Mouse (Mus musculus): Measurements from ENCODE around the gene Spc25.

The Spc25 gene

DNA sequence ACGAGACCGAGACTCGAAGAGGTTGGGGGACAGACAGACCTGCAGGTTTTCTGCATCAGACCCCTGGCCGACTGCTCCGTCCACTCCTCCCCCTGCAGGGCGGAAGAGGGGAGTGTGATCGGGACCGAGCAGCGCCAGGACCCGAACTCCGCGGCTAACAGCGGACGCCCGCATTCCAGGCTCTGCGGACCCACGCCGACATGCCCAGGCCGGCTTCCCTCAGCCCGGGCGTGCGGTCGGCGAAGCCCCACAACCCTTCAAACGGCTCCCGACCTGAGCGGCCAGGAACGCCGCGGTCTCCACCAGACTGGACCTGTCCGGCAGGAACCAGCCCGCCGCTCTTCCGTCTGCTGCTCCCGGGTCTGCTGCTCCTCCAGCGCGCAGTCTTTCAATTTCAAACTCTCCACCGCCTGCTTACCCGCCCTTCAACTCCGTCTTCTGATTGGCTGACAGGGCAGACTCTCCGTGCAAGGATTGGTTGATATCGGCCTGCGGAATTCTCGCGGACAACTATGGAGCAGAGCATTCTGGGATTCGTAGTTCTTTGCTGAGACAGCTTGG lies at the start of gene Spc25:
Spc25 (minus strand) TSS at position 404 of the 561 bp plus-strand sequence.
- peak; percentile 97 for DNase-seq (ENCODE audit: low spot score)

- no peak for DNase-seq (ENCODE audit: low spot score)
Observed at GRCm38 (mm10) chr2:69248221-69248755, 42.3 kb upstream of the Spc25 start.

GRCm38 (mm10) chr2:69247081-69247480 lies 41.1 kb upstream of the Spc25 start:
- DNase-seq (ENCODE audit: low spot score) = no peak

- DNase-seq (ENCODE audit: low spot score) = no peak
Observed at GRCm38 (mm10) chr2:69244924-69245323, 38.9 kb upstream of the Spc25 start.

DNA sequence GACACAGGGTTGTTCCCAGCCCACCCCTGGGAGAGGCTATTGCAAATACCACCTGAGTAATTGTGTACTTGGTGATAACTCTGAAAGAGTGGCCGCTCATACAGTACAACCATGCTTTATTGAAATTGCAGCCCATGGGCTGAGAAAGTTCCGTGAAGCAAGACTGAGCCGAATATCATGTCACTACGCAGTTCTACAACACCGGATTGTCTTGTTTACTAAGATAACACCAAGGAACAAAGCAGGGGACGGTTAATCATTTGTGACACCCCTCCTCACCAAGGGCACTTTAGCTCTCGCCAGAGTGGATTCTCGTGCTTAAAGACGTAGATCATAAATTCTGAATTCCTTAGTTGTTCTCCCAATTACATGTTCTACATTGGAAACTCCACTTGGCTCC lies 33.3 kb upstream of the Spc25 start:
- DNase-seq (ENCODE audit: low spot score) = no peak

DNA sequence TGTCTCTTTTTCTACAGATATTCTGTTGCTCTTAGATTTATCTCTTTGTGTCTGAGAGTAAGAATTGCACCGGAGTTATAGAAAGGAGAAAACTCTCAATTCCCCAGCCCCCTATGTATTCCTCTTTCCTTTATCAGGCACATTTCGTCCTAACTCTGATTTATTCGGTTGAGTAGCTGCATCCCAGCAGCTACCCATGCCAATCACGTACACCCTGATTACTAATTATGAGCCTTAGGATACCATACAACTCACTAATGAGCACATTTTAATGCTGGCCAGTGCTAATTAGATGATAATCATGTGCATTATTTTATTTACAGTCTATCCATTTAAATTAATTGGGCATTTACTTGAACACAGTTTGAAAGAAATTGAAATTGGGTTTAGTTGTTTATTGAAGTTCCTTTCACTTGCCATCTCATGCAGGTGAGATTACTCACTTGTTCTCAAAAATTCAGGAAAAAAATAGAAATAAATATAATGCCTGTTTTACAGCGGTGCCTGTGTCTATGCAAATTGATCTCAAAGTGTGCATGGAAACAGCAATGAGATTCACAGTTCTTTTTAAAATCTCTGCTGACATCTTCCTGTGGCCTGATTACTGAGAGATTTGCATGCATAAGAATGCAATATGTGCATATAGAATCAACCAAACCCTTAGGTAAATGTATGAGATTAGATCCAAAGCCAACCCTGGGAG lies 29.1 kb upstream of the Spc25 start:
- no peak for DNase-seq (ENCODE audit: low spot score)

DNA sequence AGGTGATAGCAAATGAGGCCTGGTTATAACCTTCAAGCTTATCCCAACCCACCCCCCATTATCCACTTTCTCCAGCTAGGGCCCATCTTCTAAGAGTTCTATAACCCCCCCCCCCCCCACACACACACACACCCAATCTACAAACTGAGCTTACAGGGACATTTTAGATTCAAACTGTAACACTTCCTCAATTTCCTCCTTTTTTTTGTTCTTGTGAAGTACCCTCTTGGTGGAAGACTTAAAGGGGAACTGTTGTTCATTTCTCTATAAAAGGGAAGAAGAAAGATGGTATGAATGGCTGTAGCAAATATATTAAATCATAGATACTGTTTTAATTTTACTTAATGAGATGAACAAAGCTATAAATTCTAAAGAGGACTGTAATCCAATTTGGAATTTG lies 26.1 kb upstream of the Spc25 start:
- DNase-seq (ENCODE audit: low spot score) = no peak

DNA sequence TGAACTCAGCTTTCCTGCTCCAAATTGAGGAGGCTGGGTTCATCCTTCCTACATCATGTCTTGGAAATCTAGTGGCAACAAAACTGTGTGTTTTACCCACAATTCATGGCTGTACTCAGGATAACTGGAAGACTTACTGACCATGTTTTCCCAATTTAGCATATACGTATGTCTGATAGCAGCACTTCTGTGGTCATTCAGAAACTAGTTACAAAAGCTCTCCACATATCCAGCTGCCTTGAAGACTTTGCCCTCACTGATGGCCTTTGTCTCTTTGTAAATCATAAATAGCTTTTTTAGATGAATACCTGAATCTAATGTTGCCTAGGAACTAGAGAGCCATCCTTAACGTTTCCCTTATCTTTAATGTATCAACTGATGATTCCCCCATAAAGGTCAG lies 24.1 kb upstream of the Spc25 start:
- DNase-seq (ENCODE audit: low spot score) = no peak

DNA sequence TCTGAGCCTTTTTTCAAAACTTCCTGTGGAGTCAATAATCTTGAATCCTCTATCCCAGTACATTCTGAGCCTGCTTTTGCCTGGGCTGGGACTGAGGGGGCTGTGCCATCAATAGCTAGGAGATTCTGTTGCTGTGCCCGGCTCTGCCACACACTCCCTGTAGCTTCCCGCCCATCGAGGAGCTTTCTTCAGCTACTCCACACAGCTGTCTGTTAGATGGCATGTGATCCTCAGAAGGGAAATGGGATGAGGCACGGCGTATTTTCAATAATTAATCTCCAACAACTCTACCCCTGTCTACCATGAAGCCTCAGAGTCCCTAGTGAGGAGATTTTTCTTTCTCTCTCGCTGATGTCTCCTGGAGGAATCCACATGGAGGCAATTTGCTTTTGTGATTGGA lies 22.6 kb upstream of the Spc25 start:
- no peak for DNase-seq (ENCODE audit: low spot score)

GRCm38 (mm10) chr2:69226876-69227275 lies 20.9 kb upstream of the Spc25 start:
- no peak for DNase-seq (ENCODE audit: low spot score)

DNA sequence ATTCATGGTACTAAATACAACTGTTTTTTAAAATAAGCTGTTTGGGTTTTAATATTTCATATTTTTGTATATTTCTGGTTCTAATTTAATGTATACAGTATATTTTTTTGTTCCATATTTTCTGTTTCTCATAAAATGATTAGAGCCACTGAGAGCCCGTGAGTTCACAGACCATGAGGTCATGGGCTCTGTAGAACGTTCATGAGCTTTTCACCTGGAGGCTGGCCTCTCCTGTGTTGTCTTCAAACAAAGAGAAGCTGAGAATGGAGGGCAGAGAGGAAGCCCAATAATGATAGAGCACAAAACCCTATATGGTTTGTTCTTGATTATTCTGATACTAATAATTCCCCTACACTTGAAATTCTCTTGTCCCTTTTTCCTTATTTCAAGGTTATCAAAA lies 18.7 kb upstream of the Spc25 start:
- DNase-seq (ENCODE audit: low spot score) = no peak

DNA sequence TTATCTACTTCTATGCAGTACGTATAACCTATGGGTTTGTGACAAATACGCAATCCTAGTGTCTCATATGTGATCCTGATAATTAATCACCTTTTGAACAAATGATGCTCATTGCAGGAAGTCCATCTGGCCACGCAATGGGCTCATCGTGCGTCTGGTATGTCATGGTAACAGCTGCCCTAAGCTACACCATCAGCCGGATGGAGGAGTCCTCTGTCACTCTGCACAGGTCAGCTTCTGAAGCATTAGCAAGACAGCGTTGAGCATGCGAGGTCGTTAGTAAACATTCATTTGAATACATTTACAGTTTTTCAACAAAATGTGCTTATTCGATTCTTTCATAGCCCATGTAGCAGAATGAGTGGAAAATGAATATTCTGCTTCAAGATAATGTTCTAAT lies 16.8 kb upstream of the Spc25 start:
- DNase-seq (ENCODE audit: low spot score) = no peak

GRCm38 (mm10) chr2:69221868-69222416 lies 15.9 kb upstream of the Spc25 start:
- no peak for DNase-seq (ENCODE audit: low spot score)

DNA sequence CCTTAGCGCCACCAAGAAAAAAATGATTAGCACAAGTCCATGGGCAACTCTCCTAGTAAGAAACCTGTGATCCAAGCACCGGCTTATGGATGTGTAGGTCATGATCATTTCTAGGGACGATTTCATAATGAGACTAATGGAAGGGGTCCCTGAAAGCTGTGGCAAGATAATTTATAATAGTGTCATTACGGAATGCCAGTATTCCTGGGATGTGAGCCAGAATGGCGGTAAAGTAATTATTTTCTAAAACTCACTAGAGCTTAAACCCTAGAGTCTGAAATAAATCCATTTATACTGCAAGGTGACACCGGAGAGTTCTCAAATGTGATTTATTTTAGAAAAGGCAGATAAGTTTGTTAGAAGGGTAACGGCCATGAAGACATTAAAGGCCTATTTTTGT lies 9.2 kb upstream of the Spc25 start:
- no peak for DNase-seq (ENCODE audit: low spot score)

- no peak for DNase-seq (ENCODE audit: low spot score)
Observed at GRCm38 (mm10) chr2:69212652-69213051, 6.7 kb upstream of the Spc25 start.

DNA sequence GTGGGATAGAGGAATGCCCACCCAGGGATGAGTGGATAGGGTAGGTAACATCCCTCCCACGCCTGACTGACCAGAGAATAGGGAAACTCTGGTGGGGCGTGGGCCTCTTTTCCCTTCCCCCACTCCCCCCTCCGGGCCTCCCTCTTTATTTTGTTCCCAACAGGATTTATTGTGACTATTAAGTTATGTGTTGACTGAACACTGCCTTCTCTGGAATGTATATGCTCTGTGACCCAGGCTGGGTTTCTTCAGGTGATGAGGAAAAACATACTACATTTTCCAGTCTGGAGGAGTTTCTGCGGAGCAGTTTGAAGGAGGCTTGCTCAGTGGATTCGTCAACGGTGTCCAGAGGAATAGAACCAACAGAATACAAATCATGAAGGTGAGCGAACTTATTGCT lies 4.8 kb upstream of the Spc25 start, which contains the start of gene G6pc2:
G6pc2 (plus strand) TSS at position 301 of the 400 bp plus-strand sequence.
- DNase-seq (ENCODE audit: low spot score) = no peak

GRCm38 (mm10) chr2:69209684-69210083 lies 3.7 kb upstream of the Spc25 start:
- DNase-seq (ENCODE audit: low spot score) = no peak

GRCm38 (mm10) chr2:69206523-69206922 lies 529 bp upstream of the Spc25 start:
- peak; percentile 40 for DNase-seq (ENCODE audit: low spot score)

GRCm38 (mm10) chr2:69205185-69205584 lies 809 bp downstream of the Spc25 start:
- no peak for DNase-seq (ENCODE audit: low spot score)

DNA sequence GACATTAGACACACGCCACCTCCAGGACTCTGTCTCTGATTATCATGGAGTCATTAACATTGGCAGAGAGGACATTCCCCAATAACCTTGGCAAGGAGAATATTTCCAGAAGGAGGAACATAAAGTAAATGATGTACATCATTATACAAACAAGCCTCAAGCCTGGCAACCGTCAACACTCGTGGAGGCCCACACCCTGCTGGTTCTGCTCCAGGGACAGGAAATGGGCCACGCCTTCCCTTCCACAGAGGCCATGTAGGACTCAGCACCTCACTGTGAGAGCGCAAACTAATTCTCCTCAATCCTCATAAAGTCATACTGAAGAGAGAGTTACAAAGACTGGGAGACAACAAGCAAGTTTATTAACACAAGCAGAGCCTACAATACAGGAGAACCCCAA lies 12.4 kb downstream of the Spc25 start:
- DNase-seq (ENCODE audit: low spot score) = no peak

DNA sequence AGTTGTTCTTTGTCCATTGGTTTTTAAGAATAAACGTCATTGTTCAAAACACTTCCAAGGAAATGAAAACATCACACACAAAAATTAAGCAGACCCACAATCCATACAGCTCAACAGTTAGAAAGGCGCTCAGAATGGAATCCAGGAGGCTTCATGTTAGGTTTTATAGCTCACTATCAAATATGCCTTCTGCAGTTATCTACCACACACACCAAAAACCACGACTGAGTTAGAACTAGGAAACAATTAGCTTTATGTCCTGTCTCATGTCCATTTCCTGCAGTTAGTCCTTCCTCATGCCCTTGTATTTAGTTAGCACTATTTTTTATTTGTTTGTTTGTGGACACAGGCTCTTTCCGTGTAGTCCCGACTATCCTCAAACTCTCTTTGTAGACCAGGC lies 14.9 kb downstream of the Spc25 start:
- DNase-seq (ENCODE audit: low spot score) = no peak

GRCm38 (mm10) chr2:69189222-69189621 lies 16.8 kb downstream of the Spc25 start:
- DNase-seq (ENCODE audit: low spot score) = no peak

DNA sequence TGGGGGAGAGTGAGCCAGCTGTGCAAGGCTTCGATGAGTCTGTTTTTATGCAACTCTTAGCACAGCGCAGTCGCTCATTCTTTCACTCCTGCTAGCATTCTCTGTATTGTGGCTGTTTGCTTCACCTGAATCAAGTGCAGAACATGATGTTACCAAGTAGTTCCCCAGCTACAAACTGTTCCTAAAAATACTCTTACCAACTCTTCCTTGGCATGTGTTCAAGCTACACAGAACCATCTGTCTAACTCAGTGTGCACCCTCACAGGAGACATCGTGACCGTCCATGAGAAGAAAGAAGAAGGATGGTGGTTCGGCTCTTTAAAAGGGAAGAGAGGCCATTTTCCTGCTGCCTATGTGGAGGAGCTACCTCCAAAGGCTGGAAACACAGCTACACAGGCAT lies 17.3 kb downstream of the Spc25 start:
- no peak for DNase-seq (ENCODE audit: low spot score)

All from embryo, embryonic 10 days (tissue).